ENCODE assay signal across 7 mouse cellular contexts in the genomic region with DNA sequence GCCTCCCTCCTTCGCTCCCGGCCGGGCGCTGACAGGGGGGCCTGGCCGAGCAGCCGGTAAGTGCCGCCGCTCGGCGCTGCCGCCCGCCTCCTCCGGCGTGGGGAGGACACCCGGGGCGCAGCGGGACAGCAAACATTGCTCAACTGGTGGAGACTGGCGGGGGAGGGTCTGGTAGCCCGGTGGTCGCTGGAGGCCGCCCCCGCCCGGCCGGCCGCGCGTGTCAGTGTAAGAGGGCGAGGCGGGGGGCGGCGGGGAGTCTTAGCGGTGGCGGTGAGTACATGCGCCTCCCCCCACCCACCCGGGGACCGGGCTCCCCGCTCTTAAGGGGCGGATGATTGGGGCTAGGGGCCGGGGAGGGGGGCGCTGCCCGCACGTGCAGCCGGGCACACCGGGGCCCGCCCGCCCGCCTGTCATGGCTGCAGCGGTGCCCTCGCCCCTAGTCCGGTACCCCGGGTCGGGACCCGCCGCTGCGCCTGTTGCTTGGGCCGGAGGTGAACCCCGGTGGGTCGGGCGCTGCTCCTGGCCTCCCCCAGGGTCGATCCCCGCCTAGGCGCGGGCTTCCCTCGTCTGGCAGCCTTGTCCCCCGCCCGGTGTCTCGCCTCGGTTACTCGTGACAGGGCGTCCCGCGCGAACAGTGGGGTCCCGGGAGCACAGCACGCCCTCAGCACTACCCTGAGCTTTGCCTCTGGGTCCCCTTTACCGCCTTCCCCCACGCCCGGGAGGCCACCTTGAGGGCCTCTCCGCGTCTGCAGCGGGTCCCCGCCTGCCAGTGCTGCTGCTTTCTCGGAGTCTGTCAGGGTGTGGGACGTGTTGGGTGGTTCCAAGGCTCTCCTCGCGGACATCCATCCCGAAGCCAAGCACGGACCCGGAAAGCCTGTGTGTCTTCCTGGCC.
A peak's percentile ranks its signal among the peaks of the same experiment; 100 is the strongest.
DNase-seq lines count a peak whose midpoint lies in the region.

No protein-coding gene starts in this region.

- intact Hi-C loops in left cerebral cortex, postnatal 36 days (cut with DNase I): loop anchor here (1.0 to 5.0 kb wide), 4 partner anchors 32 to 81 kb away; a partner anchor contains a TSS

- peak; percentile 74 to 89 for DNase-seq in adrenal gland, adult (ENCODE audit: inconsistent age in 2 of 2, low spot score in 1 of 2)
- DNase-seq in embryo, embryonic 10 days (ENCODE audit: low spot score): peak; percentile 56
- DNase-seq in gastrocnemius, postnatal 10 days: peak; percentile 55
- DNase-seq in induced T-regulatory cell, adult 2 months (ENCODE audit: low read depth): peak; percentile 61
- DNase-seq in left cerebral cortex, postnatal 36 days (ENCODE audit: low spot score in 2 of 2): peak; percentile 56 to 57
- peak; percentile 39 for DNase-seq in mesoderm, embryonic 11.5 days (ENCODE audit: low read depth, low spot score)
- DNase-seq in right cerebral cortex, postnatal 36 days (ENCODE audit: low spot score in 2 of 2): peak; percentile 20 to 30

Comparison
In these comparisons a context has a peak if more than half of its experiments do, and no peak if none do; other contexts are left out.
1. Peak in every context shown above with its lines: DNase-seq.
2. DNase-seq: peak in every context shown above with its lines; median percentile 82 in adrenal gland, adult; 61 in induced T-regulatory cell, adult 2 months; 56 in left cerebral cortex, postnatal 36 days; 56 in embryo, embryonic 10 days; 55 in gastrocnemius, postnatal 10 days; 39 in mesoderm, embryonic 11.5 days; 25 in right cerebral cortex, postnatal 36 days.